Mouse (Mus musculus) liver, postnatal 0 days (tissue): ENCODE results near the gene Rbfox1.

Experiments
- CTCF ChIP-seq: sonication (generic); IDR thresholded peaks from 2 replicates; pipeline ENCODE4 v1.5.1; 2016; ENCODE audit warnings: antibody characterized with exemption, low read depth
- EP300 ChIP-seq: IDR thresholded peaks from 2 replicates; pipeline ENCODE4 v1.6.1; 2016; ENCODE audit warnings: antibody characterized with exemption, low read depth, mild to moderate bottlenecking

GRCm38 (mm10) chr16:5870391-5870790 lies 14.8 kb upstream of the Rbfox1 start:
- TF ChIP-seq CTCF (no peak), EP300 (no peak)
